Mouse (Mus musculus): ENCODE measurements around the gene Ntmt1.

Gene Ntmt1

DNA sequence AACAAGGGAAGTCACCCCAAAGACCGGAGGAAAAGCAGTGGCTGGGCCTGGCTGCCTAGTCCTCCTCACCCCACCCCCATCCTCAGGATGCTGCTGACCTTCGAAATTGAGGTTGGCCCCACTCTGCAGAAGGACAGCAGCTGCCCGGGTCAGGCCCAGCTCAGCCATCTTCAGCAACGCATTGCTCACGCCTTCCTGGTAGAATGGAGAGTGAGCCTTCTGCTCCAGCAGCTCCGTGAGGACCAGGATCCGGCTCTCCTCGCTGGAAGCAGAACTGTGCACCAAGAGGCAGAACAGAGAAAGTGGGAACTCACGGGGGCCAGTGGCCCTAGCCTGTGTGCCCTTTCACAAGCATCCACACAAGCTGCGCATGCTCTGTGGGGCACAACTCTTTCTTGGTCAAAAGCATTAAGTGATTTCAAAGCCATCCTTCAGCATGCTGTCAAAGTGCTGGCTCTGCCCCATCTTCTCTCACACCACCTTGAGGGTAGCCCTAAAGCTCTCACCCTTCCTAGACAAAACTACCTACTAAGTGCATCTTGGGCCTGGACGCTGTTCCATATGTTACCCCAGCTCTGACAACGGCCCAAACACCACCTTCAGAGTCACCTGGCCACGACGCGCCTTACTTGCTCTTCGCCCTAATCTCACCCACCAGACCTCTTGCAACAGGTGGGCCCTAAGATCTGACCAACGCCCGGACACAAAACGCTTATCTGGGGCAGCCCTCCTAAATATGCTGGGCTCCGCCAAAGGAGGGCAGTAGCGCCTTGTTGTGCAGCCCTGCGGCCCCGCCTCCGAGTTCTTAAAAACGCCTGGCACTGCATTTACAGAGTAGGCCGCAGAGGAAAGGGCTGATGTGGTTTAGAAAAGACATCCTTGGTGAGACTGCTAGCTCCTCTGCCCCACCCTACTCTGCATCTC, 19.5 kb downstream of the Ntmt1 start:
- no peak for DNase-seq

DNA sequence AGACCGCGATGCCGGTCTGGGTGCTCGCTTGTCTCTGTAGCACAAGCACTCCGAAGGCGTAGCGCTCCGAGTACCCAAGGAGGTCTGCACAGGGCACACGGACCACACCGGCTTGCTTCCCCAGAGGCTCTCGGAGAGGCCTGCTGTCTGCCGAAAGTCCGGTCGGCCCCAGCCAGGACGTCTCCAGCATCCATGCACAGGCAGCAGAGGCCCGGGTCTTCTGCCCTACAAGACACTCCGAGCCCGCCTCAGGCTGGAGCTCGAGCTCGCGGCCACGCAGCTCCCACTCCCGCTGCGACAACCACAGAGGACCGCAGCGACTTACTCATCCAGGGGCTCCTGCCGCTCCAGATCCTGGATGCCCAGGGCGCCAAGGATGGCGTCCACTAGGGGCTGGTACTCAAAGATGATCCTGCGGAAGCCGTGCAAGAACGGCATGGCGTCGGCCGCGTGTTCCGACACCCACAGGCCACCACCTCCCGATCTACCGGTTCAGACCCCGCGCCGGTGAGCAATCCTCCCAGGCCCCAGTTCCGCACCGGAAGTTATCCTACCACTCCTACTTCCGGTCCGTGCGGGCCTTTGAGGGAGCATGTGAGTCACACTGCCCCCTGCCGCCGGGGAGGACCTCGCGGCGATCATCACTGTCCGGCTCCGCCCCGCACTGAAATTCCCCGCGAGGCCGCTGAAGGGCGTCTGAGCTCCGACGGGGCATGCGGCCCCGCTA, 20.3 kb downstream of the Ntmt1 start:
- DNase-seq: peak; percentile 97

DNA sequence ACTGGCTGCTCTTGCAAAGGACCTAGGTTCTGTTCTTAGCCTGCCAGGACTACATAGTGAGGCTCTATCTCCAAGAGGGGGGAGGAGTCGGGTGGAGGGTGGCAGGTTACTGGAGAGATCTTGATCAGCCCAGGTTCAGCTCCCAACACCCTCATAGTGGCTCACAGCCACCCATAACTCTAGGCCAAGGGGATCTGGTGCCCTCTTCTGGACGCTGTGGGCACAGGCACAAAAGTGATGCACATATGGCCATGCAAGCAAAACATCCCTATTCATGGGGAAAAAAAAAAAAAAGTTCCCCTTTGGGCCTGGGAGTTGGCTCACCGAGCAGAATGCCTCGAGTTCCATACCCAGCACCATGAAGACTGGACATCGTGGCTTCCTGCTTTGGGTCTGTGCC, 21.7 kb downstream of the Ntmt1 start:
- DNase-seq: no peak

DNA sequence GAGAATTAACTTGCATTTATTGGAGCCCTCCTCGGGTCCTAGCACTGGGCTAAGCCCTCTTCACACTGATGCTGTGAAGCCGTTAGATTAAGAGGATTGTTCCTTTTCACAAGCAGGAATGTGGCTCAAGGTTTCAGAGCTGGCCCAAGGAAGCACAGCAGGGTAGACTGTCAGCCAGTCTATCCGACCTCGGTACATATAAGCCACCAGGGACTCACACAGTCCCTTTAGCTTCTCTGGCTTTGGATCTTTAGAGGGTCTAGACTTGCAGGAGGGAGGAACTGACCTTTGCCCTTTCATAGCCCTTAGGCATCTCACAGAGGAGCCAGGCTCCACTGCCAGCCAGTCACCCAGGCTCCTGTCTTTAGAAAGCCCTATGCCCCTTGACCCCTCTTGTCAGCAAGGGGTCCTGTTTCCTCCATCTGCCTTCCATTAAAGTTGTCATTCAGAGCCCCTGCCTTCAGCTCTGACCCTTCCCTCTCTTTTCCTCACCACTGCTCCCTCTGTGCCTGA, 22.7 kb downstream of the Ntmt1 start, which contains the start of gene Asb6:
Gene Asb6 (minus strand): TSS at position 51 of the 513 bp plus-strand sequence.
- no peak for DNase-seq

DNA sequence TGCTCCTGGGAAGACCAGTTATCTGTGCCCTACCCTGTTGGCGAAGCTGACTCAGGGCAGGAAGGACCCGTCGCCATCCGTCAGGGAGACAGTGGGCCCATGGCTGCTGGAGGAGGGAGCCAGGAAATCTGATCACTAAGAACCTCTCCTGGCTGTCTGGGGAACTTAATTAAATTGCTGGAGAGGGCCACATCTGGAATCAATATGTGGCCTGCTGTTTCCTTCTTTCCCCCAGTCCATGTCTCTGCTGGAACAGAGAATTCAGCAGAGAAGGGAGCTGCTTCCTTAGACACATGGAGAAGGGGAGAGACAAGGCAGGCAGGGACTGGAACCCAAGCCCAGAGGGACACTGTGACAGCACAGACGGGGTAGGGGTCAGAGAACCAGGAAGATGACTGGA, 26.0 kb downstream of the Ntmt1 start:
- DNase-seq: no peak

DNA sequence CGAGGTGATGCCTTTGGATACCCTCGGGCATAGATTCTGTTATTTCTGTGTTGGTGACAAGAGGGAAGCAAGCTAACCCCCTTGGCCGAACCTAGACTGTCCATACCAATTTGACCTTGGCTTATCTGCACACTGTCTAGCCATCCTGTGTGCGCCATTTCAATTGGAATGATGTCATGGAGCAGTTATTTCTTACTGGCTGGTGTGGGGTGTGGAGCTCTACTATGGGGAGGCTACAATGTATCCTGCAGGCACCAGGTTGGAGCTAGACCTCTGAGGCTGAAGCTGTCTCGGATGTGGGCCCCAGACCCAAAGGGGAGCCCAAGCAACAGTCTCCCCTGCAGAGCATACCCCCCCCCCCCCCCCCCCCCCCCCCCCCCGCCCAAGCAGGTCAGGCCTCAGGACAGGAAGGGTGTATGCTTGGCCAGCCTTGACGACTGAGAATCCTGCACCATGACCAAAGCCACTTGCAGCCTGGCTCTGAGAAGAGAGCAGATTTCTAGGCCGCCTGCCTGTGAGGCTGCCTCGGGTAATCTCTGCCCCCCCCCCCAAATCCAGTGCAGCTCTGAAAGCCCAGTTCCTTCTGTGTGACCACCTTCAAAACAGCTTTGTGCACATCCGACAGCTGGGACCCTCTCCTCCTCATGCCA, 26.9 kb downstream of the Ntmt1 start, which contains the start of gene Prrx2:
Gene Prrx2 (plus strand): TSS at position 600 of the 650 bp plus-strand sequence.
- no peak for DNase-seq

DNA sequence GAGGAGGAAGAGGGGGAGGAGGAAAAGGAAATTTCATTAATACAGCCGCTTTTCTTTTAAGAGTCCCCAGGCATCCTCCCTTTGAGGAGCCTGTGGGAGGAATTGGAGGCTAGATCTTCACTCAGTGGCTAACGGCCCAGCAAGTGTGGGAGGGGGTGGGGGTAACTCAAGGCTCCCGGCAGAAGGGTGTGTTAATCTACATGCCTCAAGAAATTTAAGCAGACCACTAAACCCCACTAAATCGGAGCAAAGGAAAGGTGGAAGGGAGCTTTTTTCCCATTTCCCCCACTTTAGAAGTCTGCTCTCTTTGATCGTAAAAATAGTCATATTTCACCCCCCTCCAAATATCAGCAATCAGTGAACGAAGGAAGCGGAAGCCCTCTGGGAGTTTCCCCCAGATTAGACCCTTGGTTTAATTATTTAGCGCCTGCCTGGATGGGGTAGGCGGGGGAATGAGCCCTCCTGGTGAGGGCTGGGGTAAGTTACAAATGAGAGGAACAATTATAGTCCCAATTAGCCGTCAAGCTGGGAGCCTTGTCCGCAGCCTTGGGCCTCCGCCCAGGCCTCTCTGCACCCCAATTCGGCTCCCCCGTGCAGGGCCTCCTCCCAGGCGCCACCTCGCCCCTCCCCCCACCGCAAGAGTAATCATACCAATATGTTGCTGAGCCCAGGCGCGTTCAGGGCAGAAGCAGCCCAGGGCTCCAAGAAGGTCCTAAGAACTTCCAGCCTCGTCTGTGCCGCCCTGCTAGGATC, 28.8 kb downstream of the Ntmt1 start:
- no peak for DNase-seq

DNA sequence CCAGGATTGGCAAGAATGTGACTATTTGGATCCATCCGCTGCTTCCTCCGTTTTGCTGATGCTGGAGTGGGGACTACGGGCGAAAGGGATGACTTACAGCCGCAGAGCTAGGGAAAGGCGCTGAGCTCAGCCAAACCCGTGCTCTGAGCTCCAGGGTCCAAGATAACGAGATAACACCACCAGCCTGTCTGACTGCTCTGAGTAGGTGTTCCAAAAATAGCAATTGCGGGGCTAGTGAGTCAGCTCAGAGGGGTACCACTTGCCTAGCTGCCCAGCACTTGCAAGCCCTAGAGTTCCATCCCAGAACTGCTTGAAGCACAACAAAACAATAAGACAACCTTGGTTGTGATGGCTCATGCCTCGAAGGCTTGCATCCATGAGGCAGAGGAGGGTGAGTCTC, 35.0 kb downstream of the Ntmt1 start:
- DNase-seq: no peak

DNA sequence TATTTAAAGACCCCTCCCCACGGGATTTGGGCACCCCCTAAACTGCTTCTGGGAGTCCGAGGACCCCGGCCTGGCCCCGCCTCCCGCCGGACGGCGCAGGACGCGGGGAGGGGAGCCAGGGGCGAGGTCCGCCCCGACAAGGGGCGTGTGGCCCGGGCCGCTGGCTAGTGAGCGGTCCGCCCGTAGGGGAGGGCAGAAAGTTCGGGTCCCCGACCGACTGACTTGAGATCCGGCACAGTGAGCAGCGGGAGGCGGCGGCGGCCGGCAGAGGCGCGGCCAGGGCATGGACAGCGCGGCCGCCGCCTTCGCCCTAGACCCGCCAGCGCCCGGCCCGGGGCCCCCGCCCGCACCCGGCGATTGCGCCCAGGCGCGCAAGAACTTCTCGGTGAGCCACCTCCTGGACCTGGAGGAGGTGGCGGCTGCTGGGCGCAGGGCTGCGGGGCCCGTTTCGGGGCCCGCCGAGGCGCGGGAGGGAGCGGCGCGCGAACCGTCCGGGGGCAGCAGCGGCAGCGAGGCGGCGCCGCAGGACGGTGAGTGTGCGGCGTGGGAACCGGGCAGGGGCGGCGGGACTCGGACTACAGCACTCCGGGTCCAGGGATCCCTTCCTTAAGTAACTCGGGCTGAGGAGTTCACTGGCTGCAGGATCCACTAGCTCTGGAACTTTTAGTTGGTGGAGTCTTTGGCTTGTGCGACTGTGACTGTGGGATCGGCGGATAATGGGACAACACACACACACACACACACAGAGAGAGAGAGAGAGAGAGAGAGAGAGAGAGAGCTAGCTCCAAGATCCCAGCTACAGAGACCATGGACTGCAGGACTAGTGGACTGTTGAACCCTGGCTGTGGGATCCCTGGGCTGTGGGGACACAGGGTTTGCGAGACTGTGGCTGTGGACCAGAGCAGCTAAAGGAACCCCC, 37.8 kb downstream of the Ntmt1 start:
- no peak for DNase-seq

DNA sequence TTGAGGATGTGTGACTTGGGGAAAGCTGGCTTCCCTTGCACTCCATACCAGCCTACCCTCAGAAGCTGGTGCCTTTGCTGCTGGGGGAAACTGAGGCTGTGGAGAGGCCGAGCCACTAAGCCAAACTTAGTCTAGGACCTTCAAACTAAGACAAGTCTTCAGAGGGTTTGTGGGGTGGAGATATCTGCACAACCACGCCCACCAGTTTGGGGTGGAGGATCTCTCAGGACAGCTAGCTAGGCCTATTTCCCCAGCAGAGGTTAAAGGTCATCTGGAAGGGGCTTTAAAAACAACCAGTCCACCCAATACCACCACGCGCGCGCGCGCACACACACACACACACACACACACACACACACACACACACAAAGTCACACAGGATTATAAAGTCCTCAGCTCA, 38.6 kb downstream of the Ntmt1 start:
- DNase-seq: no peak

DNA sequence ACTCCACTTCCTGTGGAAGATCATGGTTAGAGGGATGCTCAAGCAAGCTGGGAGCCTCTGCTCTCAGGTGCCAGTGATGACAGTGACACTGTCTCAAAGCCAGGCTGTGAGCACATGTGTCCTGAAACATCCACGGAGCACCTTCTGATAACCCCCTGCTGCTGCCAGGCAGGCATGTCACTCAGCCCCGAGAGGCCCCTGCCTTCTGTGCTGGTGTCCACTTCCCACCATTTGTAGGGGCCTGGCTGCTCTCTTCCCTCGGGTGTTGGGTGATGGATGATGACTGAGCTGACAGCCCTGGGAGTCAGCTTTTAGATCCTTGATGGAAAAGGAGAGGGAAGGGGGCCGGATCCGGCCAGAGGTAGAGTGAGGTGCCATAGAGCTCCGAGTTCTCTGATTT, 39.1 kb downstream of the Ntmt1 start:
- DNase-seq: no peak

DNA sequence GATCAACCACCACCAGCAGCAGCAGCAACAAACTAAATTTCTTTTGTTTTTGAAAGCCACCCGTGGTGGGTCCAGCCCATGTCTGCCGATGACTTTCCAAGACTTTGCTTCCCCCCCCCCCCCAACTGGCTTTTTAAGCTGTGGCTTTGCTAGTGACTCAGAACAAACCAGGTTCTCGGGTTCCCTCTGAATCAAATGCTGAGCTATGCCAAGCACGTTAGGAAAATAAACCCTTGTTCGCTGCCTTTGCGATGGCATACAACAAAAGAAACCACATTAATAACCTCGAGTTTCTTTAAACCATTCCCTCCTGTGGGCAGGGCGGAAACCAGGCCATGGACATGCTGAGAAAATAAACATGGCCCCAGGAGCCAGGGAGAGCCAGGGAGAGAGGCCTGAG, 40.6 kb downstream of the Ntmt1 start:
- no peak for DNase-seq

DNA sequence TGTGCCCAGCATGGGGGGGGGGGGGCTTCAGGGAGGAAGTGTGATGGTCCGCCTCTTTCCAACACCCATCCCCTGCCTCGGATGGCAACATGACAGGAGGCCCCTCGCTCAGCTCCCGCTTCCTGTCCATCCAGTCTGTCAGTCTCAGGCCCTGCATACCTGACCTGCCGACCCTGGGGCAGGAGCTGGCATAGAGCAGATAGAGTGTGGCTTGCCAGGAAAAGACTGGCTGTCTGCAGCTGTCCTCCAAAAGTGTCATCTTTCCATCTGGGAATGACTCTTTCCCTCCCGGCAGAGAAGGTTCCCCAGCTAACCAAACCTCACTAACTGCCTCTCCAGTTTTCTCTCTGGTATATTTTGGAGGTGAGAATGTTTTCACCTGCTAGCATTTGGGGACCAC, 43.0 kb downstream of the Ntmt1 start:
- no peak for DNase-seq

DNA sequence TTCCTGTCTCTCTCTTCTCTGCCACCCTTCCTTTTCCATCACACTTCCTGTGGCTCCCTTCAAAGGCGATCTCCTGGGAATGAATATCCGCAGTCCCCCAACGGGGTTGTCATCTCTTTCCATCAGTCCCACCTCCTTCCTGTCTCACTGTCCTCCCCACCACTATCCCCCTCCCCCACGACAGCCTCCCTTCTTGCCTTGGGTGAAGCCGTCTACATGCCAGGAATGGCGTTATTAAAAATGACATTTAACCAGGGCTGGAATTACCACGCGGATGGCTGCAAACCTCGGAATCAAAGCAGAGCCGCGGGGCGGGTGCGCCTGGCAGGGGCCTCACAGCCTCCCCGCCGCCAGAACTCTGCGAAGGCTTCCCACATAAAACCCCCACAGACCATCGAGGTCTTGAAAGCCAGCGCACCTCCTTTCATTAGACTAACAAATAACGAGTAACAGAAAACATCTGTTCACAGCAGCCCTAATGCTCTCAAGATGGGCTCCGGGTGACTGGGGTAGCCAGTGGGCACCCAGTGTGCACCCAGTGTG, 45.2 kb downstream of the Ntmt1 start:
- DNase-seq: no peak

DNA sequence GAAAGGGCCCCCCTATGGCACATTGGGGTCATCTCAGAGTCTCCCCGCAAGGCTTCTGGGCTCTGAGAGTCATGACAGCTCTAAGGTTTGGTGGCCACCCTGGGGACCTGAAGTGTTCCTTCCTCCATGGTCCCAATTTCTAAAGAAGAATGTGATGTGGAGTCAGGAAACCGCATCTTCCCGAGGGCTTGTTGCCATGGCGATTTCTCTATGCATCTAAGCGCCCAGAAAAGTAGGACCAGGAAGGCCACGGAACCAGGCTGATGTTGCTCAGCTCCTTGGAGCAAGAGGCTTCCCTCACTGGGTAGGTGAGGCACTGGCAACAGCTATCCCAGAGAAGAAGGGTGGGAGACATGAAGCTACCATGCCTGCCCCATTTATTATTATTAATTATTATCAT, 49.5 kb downstream of the Ntmt1 start:
- no peak for DNase-seq

DNA sequence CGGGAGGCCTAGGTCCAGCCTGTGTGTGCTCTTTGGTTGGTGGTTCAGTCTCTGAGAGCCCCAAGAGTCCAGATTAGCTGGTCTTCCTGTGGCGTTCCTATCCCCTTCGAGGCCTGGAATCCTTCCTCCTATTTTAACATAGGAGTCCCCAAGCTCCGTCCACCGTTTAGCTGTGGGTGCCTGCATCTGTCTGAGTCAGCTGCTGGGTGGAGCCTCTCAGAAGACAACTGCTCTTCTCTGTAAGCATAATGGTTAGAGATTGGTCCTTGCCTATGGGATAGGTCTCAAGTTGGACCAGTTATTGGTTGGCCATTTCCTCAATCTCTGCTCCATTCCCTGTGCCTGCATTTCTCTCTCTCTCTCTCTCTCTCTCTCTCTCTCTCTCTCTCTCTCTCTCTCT, 52.2 kb downstream of the Ntmt1 start:
- DNase-seq: no peak

DNA sequence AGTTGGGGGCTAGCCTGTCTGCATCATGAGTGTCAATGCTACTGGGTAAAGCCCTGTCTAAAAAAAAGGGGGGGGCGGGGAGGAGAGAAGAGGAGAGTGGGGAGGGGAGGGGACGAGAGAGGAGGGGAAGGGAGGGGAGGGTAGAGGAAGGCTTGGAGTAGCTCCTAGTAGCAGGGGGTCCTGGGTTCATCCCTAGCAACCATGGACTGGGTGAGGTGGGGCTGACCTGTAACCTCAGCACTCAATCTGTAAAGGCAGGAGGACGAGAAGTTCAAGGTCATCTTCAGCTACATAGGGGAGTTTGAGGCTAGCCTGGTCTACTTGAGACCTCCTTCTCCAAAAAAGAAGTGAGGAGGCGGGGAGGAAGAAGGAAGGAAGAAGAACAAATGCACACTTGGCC, 54.5 kb downstream of the Ntmt1 start:
- DNase-seq: no peak

DNA sequence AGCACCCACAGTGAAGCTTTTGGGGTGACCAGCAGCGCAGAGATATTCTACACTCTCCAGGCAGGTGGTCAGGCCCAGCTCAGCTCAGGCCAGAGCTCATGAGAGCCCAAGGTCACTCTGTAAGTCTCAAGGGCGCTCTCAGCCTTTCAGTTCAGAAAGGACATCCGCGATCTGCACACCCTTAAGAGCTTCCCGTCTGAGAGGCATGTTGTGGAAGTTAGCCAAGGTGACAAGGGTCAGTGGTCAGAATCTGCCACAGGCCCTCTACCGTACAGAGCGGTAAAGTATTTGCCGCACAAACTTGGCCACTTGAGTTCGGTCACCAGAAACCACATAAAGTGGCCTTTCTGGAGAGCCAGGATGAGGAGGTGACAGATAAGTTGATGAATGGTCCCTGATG, 55.9 kb downstream of the Ntmt1 start:
- DNase-seq: no peak

DNA sequence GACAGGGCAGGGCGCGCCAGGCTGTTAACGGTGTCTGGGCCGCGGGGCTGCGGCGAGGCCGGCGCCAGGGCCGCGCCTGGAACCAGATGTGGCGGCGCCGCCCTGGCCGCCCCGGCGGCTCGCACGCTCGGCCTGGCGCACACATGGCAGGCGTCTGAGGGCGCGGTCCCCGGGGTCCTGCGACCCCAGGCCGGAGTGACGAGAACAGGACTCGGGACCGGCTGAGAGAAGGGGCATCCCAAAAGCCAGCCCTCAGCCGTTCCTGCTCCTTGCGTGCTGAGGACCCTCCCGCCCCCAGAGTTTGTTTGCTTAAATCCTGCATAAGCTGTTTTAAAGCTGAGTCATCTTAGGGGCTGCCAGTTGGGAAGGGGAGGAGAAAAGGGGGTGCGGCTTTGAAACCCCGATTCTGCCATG, 57.3 kb downstream of the Ntmt1 start:
- no peak for DNase-seq

DNA sequence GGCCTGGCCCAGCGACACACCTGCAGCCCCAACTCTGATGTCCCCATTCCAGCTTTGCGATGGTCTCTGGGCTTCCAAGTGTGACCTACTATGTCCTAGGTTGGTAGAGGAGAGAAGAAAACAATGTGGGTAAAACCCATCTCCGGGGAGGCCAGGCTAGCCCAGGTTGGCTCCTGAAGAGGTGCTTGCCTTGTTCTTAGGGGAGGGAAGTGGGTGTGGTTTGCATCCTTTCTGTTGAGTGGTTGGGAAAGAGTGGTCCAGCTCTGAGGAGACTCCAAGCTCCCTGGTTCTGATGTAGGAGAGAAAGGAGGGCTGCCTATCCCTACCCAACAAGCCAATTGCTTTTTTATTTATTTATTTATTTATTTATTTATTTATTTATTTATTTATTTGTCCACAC, 57.8 kb downstream of the Ntmt1 start:
- DNase-seq: no peak

DNA sequence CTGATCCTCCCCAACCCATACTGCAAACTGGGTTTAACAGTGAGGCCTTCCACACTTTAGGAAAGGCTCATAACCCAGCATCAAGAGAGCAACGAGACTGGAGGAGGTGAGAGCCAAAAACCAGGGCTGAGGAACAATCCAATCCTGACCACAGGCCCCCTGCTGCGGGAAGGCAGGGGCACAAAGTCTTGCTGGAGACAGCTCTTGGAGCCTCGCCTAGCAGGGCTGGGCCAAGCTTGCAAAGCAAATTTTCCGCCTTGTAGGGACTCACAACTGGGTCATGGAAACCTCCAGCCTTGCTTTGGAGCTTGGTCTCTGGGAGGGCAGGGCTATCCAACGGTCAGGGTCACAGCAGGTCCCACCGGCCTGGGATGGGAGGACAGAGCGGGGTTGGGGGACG, 63.2 kb downstream of the Ntmt1 start:
- peak; percentile 21 for DNase-seq

Data from cerebellum, adult 8-10 months (tissue).